Mouse (Mus musculus) forebrain, embryonic 16.5 days (tissue): ENCODE measurements around the gene Rnf150. TPM values are rescaled to one million over a fixed set of nuclear protein-coding genes. Genes with fewer than 3 reads are reported as not detected.

ENCODE experiments used
- ATAC-seq: fragments of 200-750 bp; cut with Nextera tagmentation; 2 replicates; pipeline ENCODE4 v1.8.0; 2017; ENCODE audit warnings: mild to moderate bottlenecking, moderate library complexity
- H3K27ac ChIP-seq: fragments of 300-500 bp; sonication (generic); 2 replicates; pipeline ENCODE4 v1.5.1; 2014; ENCODE audit warnings: low read length, control low read depth
- H3K27me3 ChIP-seq: fragments of 300-500 bp; sonication (generic); replicated peaks from 2 replicates; pipeline ENCODE4 v1.6.1; 2014; ENCODE audit warnings: low read length; ENCODE audit not compliant: control insufficient read depth, insufficient read depth
- H3K36me3 ChIP-seq: fragments of 300-500 bp; sonication (generic); 2 replicates; pipeline ENCODE4 v1.6.1; 2014; ENCODE audit not compliant: control insufficient read depth, insufficient read depth
- H3K4me1 ChIP-seq: fragments of 300-500 bp; sonication (generic); replicated peaks from 2 replicates; pipeline ENCODE4 v1.6.1; 2014; ENCODE audit warnings: low read length; ENCODE audit not compliant: control insufficient read depth, insufficient read depth
- H3K4me2 ChIP-seq: fragments of 300-500 bp; sonication (generic); 2 replicates; pipeline ENCODE4 v1.6.1; 2014; ENCODE audit warnings: mild to moderate bottlenecking, low read length, control low read depth
- H3K4me3 ChIP-seq: fragments of 300-500 bp; sonication (generic); replicated peaks from 2 replicates; pipeline ENCODE4 v1.5.1; 2014; ENCODE audit warnings: mild to moderate bottlenecking, low read length, control low read depth
- H3K9ac ChIP-seq: fragments of 300-500 bp; sonication (generic); replicated peaks from 2 replicates; pipeline ENCODE4 v1.6.1; 2014; ENCODE audit warnings: low read depth, low read length, control low read depth
- H3K9me3 ChIP-seq: fragments of 300-500 bp; sonication (generic); 2 replicates; pipeline ENCODE4 v1.6.1; 2016; ENCODE audit warnings: low read length; ENCODE audit not compliant: control insufficient read depth
- WGBS: fragments of 180-500 bp; shearing (Covaris S2); extraction: QIAGEN DNeasy Blood & Tissue Kit; methylation state at CpG from one replicate; pipeline ENCODE4 v1.1.7; 2014; 5-methylcytosine and 5-hydroxymethylcytosine counted together
- polyA plus RNA-seq: library from polyadenylated mRNA; unstranded; fragments of >200 nt; fragmentation: Nextera tagmentation; extraction: Ambion mirVana; gene quantifications from 2 replicates; pipeline ENCODE4 v1.2.1, GENCODE M21; 2015

Gene Rnf150
- polyA plus RNA-seq, 1 experiment from 2014 or later: 2.0 TPM

DNA sequence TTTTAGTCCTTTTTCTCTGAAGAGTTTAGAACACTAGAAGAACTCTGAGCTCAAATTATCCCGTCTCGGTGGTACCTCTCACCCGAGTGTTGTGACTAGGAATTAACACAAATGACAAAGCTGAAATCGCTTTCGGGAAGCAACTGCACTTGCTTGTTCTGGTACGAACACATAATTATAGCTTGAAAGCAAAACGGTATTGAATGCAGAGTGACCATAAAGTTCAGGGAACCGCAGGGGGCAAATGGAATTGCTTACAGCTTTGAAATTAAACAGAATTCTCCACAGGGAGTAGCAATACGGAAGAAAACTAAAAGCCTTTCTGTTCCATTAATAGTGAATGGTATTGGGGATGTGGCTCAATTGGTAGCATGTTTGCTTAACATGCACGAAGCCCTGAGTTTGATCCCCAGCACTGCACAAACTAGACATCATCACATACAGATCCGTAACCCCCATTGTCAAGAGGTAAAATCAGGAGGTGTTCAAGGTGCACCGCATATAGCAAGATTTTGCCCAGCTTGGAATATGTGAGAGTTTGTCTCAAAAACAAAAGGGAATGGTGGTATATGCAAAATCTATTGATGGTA is 38.5 kb downstream of the Rnf150 start:
- no peak overlapping the region for H3K4me3 ChIP-seq
- H3K27ac ChIP-seq: no peak overlapping the region
- no peaks in the 10 kb centered on the region for H3K27me3 ChIP-seq
- 36% methylated on average over 12 of the region's 12 CpGs for WGBS
- ATAC-seq: no peak
- no peaks in the 10 kb centered on the region for H3K4me1 ChIP-seq
- H3K9ac ChIP-seq: no peak overlapping the region
- no peaks in the 10 kb centered on the region for H3K36me3 ChIP-seq
- no peak overlapping the region for H3K4me2 ChIP-seq
- H3K9me3 ChIP-seq: no peaks in the 10 kb centered on the region

DNA sequence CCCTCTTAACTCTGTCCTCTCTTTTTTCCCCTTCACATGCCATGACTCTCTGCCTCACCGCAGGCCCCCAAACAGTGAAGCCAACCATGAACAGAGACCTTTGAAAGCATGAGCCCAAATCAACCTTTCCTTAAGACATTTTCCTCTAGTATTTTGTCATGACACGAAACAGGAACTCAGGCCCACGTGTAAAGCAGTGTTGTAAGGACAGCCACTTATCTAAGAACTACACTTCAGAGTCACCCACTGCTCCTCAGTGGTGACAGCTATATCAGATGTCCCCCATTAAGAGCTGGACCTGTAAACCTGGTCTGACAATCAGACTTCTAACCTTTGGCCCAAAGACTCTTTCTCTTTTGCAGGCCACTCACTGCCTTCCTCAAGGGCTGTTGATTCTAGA is 40.3 kb downstream of the Rnf150 start:
- Histone ChIP-seq H3K36me3 (no peaks in the 10 kb centered on the region), H3K27me3 (no peaks in the 10 kb centered on the region), H3K27ac (no peak overlapping the region), H3K4me2 (no peak overlapping the region), H3K9me3 (no peaks in the 10 kb centered on the region), H3K4me3 (no peak overlapping the region), H3K4me1 (no peaks in the 10 kb centered on the region), H3K9ac (no peak overlapping the region)
- ATAC-seq: no peak
- 78% methylated on average over 3 of the region's 3 CpGs for WGBS

DNA sequence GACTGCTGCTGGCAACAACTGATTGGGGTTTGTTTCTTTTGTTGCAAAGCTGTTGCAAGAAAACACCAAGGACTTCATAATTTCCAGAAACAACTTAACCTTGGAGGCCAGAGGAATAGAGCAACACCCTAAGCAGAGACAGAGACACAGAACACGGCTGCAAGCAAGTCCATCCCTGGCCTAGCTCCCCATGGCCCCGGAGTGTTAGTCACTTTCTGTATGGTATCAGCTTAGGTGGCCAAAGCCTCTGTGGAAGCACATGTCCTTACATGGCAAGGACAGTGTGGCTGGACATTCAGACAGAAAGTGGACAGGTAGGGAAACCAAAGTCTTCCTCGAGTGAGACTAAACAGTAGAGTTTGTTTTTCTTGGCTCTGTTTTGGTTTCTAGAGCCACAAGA is 44.1 kb downstream of the Rnf150 start:
- 91% methylated on average over 3 of the region's 3 CpGs for WGBS
- H3K4me2 ChIP-seq: no peak overlapping the region
- no peak overlapping the region for H3K9ac ChIP-seq
- no peaks in the 10 kb centered on the region for H3K27me3 ChIP-seq
- H3K27ac ChIP-seq: no peak overlapping the region
- no peaks in the 10 kb centered on the region for H3K36me3 ChIP-seq
- H3K9me3 ChIP-seq: no peaks in the 10 kb centered on the region
- no peaks in the 10 kb centered on the region for H3K4me1 ChIP-seq
- no peak overlapping the region for H3K4me3 ChIP-seq
- no peak for ATAC-seq

DNA sequence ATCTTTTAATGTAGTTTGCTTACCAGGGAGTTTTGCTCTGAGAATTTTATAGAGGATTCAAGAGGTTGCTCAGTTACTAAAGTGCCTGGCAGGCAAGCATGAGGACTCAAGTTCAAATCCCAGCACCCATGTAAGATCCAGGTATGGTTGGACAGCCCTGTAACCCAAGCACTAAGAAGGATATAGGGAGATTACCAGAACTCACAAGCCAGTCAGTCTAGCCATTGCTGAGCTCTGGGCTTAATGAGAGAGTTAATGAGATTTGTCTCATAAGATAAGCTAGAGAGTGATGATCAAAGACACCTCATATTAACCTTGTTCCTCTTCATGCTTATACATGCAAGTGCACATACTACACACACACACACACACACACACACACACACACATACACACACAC is 48.3 kb downstream of the Rnf150 start:
- no peaks in the 10 kb centered on the region for H3K9me3 ChIP-seq
- no peaks in the 10 kb centered on the region for H3K36me3 ChIP-seq
- no peak overlapping the region for H3K4me3 ChIP-seq
- no peaks in the 10 kb centered on the region for H3K27me3 ChIP-seq
- no peak for ATAC-seq
- no peak overlapping the region for H3K27ac ChIP-seq
- H3K9ac ChIP-seq: no peak overlapping the region
- H3K4me2 ChIP-seq: no peak overlapping the region
- H3K4me1 ChIP-seq: no peaks in the 10 kb centered on the region

DNA sequence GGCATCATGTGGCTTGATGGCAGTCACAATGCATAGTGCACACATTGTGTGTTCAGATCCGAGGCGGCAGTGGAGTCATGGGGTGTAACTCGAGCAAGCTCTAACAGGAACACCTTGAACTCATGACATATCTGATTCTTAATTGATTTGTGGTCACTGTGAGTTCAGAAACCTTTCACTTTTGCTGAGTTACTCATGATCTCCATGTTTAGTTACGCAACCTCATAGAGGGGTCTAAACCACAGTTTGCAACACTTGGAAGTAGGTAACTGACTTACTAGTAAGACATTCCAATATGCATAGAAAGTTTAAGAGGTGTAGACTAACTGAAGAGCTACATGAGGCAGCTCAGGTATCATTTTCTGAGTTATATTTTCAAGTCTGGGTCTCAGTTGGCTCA is 49.1 kb downstream of the Rnf150 start:
- Histone ChIP-seq H3K27me3 (no peaks in the 10 kb centered on the region), H3K4me1 (no peaks in the 10 kb centered on the region), H3K4me2 (no peak overlapping the region), H3K27ac (no peak overlapping the region), H3K36me3 (no peaks in the 10 kb centered on the region), H3K9ac (no peak overlapping the region), H3K9me3 (no peaks in the 10 kb centered on the region), H3K4me3 (no peak overlapping the region)
- ATAC-seq: no peak
- WGBS: 81% methylated on average over 4 of the region's 4 CpGs

DNA sequence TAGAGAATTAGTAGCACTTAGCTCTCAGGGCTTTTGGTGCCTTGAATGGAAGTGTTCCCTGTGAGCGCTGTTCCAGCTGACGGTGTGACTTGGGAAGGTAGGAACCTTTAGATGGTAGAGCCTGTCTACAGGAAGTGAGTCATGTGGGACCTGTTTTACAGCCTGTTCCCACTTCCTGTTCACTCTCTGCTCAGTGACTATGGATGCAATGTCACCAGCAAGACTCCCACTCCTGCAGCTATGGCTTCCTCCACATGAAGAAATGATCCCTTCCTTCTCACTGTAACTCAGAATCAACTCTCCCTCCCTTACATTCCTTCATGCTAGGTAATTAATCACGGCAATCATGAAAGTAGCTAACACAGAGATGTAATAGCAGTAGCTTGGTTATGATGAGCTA is 51.4 kb downstream of the Rnf150 start:
- Histone ChIP-seq H3K36me3 (no peaks in the 10 kb centered on the region), H3K4me1 (no peaks in the 10 kb centered on the region), H3K4me2 (no peak overlapping the region), H3K9ac (no peak overlapping the region), H3K27ac (no peak overlapping the region), H3K4me3 (no peak overlapping the region), H3K27me3 (no peaks in the 10 kb centered on the region), H3K9me3 (no peaks in the 10 kb centered on the region)
- 90% methylated on average over 3 of the region's 3 CpGs for WGBS
- no peak for ATAC-seq

DNA sequence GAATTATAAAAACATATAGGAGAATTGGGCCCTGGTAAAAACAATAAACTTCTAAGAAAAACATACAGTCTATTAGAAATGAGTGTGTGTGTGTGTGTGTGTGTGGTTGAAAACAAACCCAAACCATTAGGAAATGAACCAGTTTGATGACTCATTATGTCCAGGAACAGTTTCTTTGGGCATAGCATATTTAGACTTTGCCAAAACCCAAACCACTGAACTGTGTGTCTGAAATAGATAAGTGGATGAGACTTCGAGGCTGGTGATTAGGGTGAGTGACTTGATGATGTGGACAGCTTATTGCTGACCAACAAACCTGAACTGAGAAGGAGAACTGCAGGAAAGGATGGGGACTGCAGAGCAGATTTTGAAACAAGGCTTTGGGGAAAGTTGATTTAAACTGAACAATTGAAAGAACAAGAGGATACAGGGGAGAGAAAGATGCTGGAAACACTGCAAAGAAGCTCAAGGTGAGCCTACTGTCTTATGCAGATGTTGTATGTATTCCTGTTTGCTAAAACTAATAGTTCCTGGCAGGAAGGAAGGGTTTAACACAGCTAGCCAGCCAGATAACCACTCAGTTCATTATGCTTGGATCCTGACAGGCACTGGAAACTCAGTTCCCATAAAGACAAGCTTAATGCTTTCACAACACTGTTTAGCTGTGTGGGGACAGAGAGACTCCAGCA is 53.8 kb downstream of the Rnf150 start:
- H3K36me3 ChIP-seq: no peaks in the 10 kb centered on the region
- H3K4me1 ChIP-seq: no peaks in the 10 kb centered on the region

DNA sequence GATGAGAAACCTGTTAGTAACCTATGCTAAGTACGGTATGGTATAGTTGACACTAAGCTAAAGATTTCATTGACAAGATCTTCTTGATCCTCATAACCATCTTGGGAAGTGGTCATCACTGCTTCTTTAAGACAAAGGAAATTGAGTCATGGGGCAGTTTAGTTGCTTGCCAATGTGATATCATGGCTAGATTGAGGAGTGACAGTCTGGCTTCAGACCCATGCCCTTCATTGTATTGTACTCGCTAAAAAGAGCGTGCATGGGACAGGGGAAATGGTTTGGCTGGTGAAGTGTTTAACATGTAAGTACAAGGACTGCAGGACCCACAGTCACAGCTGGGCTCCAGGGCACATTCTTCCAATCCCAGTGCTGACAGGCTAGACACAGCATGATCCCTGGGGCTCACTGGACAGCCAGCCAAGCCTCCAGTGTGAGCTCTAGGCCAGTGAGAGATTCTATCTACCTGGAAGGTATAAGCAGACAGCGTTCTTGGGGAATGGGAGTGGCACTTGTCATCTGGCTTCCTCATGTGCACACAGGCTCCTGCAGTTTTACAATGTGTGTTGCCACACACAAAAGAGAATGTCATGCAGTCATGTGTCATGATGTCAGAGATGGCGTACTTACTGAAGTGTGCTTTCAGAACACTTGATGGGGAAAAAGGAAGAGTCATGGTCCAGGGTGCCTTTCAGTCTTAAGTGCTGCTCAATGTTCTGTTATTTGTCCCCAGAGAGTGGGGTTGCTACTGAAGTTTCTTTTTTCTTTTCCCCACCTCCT is 54.6 kb downstream of the Rnf150 start:
- Histone ChIP-seq H3K27ac (no peak overlapping the region), H3K9me3 (no peaks in the 10 kb centered on the region), H3K4me2 (no peak overlapping the region), H3K4me3 (no peak overlapping the region), H3K27me3 (no peaks in the 10 kb centered on the region), H3K9ac (no peak overlapping the region), H3K36me3 (no peaks in the 10 kb centered on the region), H3K4me1 (no peaks in the 10 kb centered on the region)
- no peak for ATAC-seq
- WGBS: 77% methylated on average over 5 of the region's 5 CpGs

More for the DNA sequence above, 53.8 kb downstream of the Rnf150 start:
- Histone ChIP-seq H3K27me3 (no peaks in the 10 kb centered on the region), H3K9me3 (no peaks in the 10 kb centered on the region), H3K9ac (no peak overlapping the region), H3K4me2 (no peak overlapping the region), H3K27ac (no peak overlapping the region), H3K4me3 (no peak overlapping the region)
- WGBS: 70% methylated on average over 1 of the region's 1 CpGs
- no peak for ATAC-seq

DNA sequence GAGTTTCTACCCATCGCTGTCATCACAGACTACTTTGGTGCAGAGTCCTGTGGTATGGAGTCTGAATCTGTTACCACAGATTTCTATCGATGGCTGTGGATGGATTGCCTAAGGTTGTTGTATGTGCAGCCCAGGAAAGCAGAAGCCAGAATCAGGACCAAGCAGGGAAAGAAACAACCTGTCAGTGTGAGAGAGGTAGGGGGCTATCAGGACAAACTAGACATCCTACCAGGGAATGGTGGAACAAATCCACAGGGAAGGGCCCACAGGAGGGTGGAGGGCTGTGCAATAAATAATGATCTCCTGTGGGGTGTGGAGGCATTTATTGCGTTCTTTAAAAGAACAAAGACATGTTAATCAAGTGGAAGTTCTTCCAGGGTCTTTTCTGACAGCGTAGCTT is 56.5 kb downstream of the Rnf150 start:
- H3K4me3 ChIP-seq: no peak overlapping the region
- no peaks in the 10 kb centered on the region for H3K36me3 ChIP-seq
- H3K27ac ChIP-seq: no peak overlapping the region
- H3K4me2 ChIP-seq: no peak overlapping the region
- no peaks in the 10 kb centered on the region for H3K27me3 ChIP-seq
- ATAC-seq: no peak
- H3K9me3 ChIP-seq: no peaks in the 10 kb centered on the region
- WGBS: 48% methylated on average over 4 of the region's 4 CpGs
- no peak overlapping the region for H3K9ac ChIP-seq
- no peaks in the 10 kb centered on the region for H3K4me1 ChIP-seq
